Mouse (Mus musculus) stomach, embryonic 14.5 days (tissue): ENCODE results near the gene Hipk2. TPM values are rescaled to one million over a fixed set of nuclear protein-coding genes. Genes with fewer than 3 reads are reported as not detected.

ENCODE experiments used
- ATAC-seq: fragments of 200-750 bp; cut with Nextera tagmentation; 2 replicates; pipeline ENCODE4 v1.8.0; 2017; ENCODE audit warnings: low read depth, moderate TSS enrichment; ENCODE audit not compliant: insufficient number of reproducible peaks, insufficient read depth, low FRiP score
- H3K27ac ChIP-seq: fragments of 300-500 bp; sonication (generic); 2 replicates; pipeline ENCODE4 v1.5.1; 2014; ENCODE audit warnings: mild to moderate bottlenecking, low read length, moderate library complexity, mixed read lengths
- H3K27me3 ChIP-seq: fragments of 300-500 bp; sonication (generic); 2 replicates; pipeline ENCODE4 v1.6.1; 2014; ENCODE audit warnings: low read length, control low read depth, mixed read lengths; ENCODE audit not compliant: control insufficient read depth, insufficient read depth
- H3K36me3 ChIP-seq: fragments of 300-500 bp; sonication (generic); 2 replicates; pipeline ENCODE4 v1.6.1; 2014; ENCODE audit warnings: mild to moderate bottlenecking, control low read depth, low read length, moderate library complexity, mixed read lengths; ENCODE audit not compliant: control insufficient read depth, insufficient read depth
- H3K4me1 ChIP-seq: fragments of 300-500 bp; sonication (generic); 2 replicates; pipeline ENCODE4 v1.6.1; 2014; ENCODE audit warnings: low read length, control low read depth, mixed read lengths; ENCODE audit not compliant: control insufficient read depth, insufficient read depth
- H3K4me2 ChIP-seq: fragments of 300-500 bp; sonication (generic); replicated peaks from 2 replicates; pipeline ENCODE4 v1.6.1; 2014; ENCODE audit warnings: low read depth, low read length, control low read depth
- H3K4me3 ChIP-seq: fragments of 300-500 bp; sonication (generic); 2 replicates; pipeline ENCODE4 v1.5.1; 2014; ENCODE audit warnings: low read depth, low read length, control low read depth
- H3K9ac ChIP-seq: fragments of 300-500 bp; sonication (generic); replicated peaks from 2 replicates; pipeline ENCODE4 v1.6.1; 2014; ENCODE audit warnings: low read depth, mild to moderate bottlenecking, control low read depth, low read length, moderate library complexity, mixed read lengths
- H3K9me3 ChIP-seq: fragments of 300-500 bp; sonication (generic); 2 replicates; pipeline ENCODE4 v1.6.1; 2016; ENCODE audit warnings: low read depth, low read length, control low read depth; ENCODE audit not compliant: control insufficient read depth
- WGBS: fragments of 180-500 bp; shearing (Covaris S2); extraction: QIAGEN DNeasy Blood & Tissue Kit; methylation state at CpG from one replicate; pipeline ENCODE4 v1.1.7; 2014; 5-methylcytosine and 5-hydroxymethylcytosine counted together
- polyA plus RNA-seq: library from polyadenylated mRNA; unstranded; fragments of >200 nt; fragmentation: Nextera tagmentation; extraction: Ambion mirVana; gene quantifications from 2 replicates; pipeline ENCODE4 v1.2.1, GENCODE M21; 2014

The Hipk2 gene
- polyA plus RNA-seq, 1 experiment from 2014 or later: 34.3 TPM

DNA sequence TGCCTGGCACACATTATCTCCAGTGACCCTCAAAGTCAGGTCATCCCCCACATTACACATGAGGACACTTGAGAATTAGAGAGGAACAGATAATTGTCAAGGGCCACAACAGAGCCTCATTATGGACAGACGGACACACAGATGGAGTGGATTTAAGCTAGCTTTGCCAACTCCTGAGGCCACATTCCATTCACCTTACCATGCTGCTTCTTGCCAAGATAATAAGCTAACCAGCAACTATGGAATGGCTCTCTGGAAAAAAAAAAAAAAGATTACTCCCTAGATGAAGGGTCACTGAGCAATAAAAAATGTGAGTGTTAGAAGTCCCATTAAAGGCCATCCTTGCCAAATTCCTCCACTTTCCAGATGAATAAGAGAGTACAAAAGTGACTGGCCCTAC lies 30.8 kb downstream of the Hipk2 start:
- Histone ChIP-seq H3K4me2 (no peak overlapping the region), H3K4me3 (no peak overlapping the region), H3K4me1 (peaks cover 41% of the 10 kb centered on the region), H3K36me3 (no peaks in the 10 kb centered on the region), H3K27ac (no peak overlapping the region), H3K27me3 (no peaks in the 10 kb centered on the region), H3K9me3 (no peaks in the 10 kb centered on the region), H3K9ac (no peak overlapping the region)
- no peak for ATAC-seq
- WGBS: 89% methylated on average over 1 of the region's 1 CpGs

DNA sequence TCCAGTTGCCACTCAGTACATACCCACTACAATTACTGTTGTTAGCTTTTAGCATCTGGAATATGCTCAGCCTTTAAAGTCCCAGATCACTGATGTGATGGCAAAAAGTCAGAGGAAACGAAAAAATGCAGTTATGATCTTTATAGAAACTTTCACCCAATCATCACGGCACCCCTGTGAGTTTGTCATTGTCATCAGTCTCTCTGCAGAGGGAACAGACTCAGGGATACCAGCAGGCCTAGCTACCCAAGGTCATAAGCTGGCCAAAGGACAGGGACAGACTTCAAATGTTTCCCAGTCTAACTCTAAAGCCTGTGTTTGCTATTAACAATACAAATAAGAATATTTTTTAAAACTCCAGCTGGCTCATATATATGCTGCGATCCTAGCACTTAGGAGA lies 34.4 kb downstream of the Hipk2 start:
- no peak overlapping the region for H3K9ac ChIP-seq
- 0 out of 2 replicates have a peak, but pooled peaks cover 5% of the 10 kb centered on the region for H3K36me3 ChIP-seq
- H3K27ac ChIP-seq: no peak overlapping the region; the same call in 1 of the 2 replicates
- H3K27me3 ChIP-seq: no peaks in the 10 kb centered on the region
- no peak overlapping the region for H3K4me3 ChIP-seq
- WGBS: 84% methylated on average over 3 of the region's 3 CpGs
- ATAC-seq: no peak
- H3K4me2 ChIP-seq: no peak overlapping the region
- H3K4me1 ChIP-seq: peaks cover 11% of the 10 kb centered on the region
- no peaks in the 10 kb centered on the region for H3K9me3 ChIP-seq

- H3K9me3 ChIP-seq: no peaks in the 10 kb centered on the region
- no peaks in the 10 kb centered on the region for H3K27me3 ChIP-seq
- no peak overlapping the region for H3K9ac ChIP-seq
- peaks cover 4% of the 10 kb centered on the region for H3K4me1 ChIP-seq
- H3K4me2 ChIP-seq: no peak overlapping the region
- 0 out of 2 replicates have a peak, but pooled peaks cover 5% of the 10 kb centered on the region for H3K36me3 ChIP-seq
- H3K4me3 ChIP-seq: no peak overlapping the region
- no peak for ATAC-seq
- WGBS: 70% methylated on average over 1 of the region's 1 CpGs
- H3K27ac ChIP-seq: no peak overlapping the region
Measured at GRCm38 (mm10) chr6:38840780-38841179, 35.2 kb downstream of the Hipk2 start.

- Histone ChIP-seq H3K4me2 (no peak overlapping the region), H3K9me3 (no peaks in the 10 kb centered on the region), H3K27me3 (no peaks in the 10 kb centered on the region), H3K4me3 (no peak overlapping the region), H3K4me1 (no peaks in the 10 kb centered on the region; the same call in 1 of the 2 replicates), H3K9ac (no peak overlapping the region), H3K36me3 (0 out of 2 replicates have a peak, but pooled peaks cover 5% of the 10 kb centered on the region), H3K27ac (no peak overlapping the region)
- WGBS: 76% methylated on average over 2 of the region's 2 CpGs
- no peak for ATAC-seq
Measured at GRCm38 (mm10) chr6:38840380-38840779, 35.6 kb downstream of the Hipk2 start.

DNA sequence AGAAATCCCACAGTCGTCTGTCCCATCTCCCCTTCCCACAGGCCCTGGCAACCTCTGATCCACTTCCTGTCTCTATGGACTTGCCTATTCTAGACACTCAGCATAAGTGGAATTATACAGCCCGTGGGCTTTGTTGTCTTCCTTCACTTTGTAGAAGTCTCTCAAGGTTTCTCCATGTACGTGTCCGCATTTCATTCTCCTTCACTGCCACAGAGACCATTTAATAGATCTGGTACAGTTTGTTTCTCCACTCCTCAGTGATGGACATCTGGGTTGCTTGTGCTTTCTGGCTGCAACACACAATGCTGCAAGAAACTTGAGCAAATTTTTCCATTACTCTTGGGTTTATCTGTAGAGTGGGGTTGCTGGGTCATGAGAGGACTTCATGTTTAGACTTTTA lies 36.1 kb downstream of the Hipk2 start:
- no peak overlapping the region for H3K9ac ChIP-seq
- 0 out of 2 replicates have a peak, but pooled peaks cover 5% of the 10 kb centered on the region for H3K36me3 ChIP-seq
- no peaks in the 10 kb centered on the region for H3K9me3 ChIP-seq
- no peak overlapping the region for H3K4me3 ChIP-seq
- ATAC-seq: no peak
- 65% methylated on average over 4 of the region's 4 CpGs for whole genome bisulfite sequencing
- no peaks in the 10 kb centered on the region for H3K4me1 ChIP-seq
- no peak overlapping the region for H3K27ac ChIP-seq
- no peaks in the 10 kb centered on the region for H3K27me3 ChIP-seq
- no peak overlapping the region for H3K4me2 ChIP-seq

DNA sequence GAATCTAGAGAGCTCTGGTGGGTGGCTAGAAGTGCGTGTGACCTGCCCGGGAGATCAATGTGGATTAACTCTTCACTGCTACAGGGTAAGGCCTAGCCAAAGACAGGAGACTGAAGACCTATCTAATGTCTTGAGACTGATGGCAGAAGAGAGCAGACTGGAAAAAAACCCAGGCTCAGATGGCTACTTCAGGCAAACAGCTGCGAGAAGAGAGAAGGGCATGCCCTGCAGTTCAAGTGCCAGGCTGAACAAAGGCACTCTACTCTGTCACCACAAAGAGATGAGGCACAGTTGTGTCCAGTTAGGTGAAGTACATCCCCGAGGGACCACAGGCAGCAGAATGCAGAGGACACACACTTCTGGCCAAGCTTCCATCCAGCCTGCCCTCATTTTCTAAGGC lies 37.9 kb downstream of the Hipk2 start:
- 82% methylated on average over 4 of the region's 4 CpGs for WGBS
- 0 out of 2 replicates have a peak, but pooled peaks cover 5% of the 10 kb centered on the region for H3K36me3 ChIP-seq
- no peak for ATAC-seq

DNA sequence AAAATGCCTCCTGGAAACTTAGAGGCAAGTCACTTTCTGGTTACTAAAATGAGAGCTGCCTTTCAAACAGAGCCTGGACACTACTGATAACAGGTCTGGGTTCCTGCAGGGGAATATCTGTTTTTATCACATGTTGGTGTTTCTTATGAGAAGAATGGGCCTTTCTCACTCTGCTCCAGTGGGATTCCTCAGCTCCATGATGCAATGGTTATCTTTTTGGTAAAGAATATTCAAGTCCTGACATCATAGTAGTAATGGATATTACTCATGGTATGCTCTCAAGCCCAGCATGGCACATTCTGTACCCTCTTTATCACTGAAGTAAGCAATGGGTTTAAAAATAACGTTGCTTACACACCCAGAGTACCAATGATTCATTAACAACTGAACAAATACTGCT lies 40.7 kb downstream of the Hipk2 start:
- Histone ChIP-seq H3K9ac (no peak overlapping the region), H3K27me3 (no peaks in the 10 kb centered on the region), H3K4me2 (no peak overlapping the region), H3K9me3 (no peaks in the 10 kb centered on the region), H3K27ac (no peak overlapping the region), H3K4me3 (no peak overlapping the region), H3K4me1 (no peaks in the 10 kb centered on the region), H3K36me3 (0 out of 2 replicates have a peak, but pooled peaks cover 5% of the 10 kb centered on the region)
- whole genome bisulfite sequencing: 57% methylated on average over 1 of the region's 1 CpGs
- ATAC-seq: no peak

More for the DNA sequence above, 37.9 kb downstream of the Hipk2 start:
- no peaks in the 10 kb centered on the region for H3K27me3 ChIP-seq
- no peak overlapping the region for H3K9ac ChIP-seq
- H3K4me3 ChIP-seq: no peak overlapping the region
- no peaks in the 10 kb centered on the region for H3K9me3 ChIP-seq
- no peaks in the 10 kb centered on the region for H3K4me1 ChIP-seq
- no peak overlapping the region for H3K4me2 ChIP-seq
- no peak overlapping the region for H3K27ac ChIP-seq

GRCm38 (mm10) chr6:38834727-38835126 lies 41.2 kb downstream of the Hipk2 start:
- WGBS: 76% methylated on average over 2 of the region's 2 CpGs
- H3K27me3 ChIP-seq: no peaks in the 10 kb centered on the region
- H3K4me3 ChIP-seq: no peak overlapping the region
- H3K4me1 ChIP-seq: no peaks in the 10 kb centered on the region
- 0 out of 2 replicates have a peak, but pooled peaks cover 5% of the 10 kb centered on the region for H3K36me3 ChIP-seq
- H3K27ac ChIP-seq: no peak overlapping the region
- H3K9me3 ChIP-seq: no peaks in the 10 kb centered on the region
- no peak overlapping the region for H3K4me2 ChIP-seq
- ATAC-seq: no peak
- no peak overlapping the region for H3K9ac ChIP-seq

DNA sequence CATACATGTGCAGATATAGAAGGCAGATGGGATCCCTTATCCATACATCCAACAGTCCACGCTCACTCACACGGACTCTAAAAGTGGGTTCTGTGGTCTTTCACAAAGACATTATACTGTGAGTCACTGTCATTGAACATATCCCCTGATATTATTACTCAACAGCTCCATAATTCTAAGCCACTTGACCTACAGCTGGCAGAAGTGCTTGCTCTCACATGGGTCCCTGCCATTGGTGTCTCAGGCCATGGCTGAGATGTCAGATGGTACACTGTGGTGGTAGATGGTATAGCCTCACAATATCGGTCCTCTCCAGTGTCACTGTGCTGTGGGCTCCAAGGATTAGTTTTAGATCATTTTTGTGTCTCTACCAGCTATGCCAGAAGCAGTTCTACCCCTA lies 42.2 kb downstream of the Hipk2 start:
- 0 out of 2 replicates have a peak, but pooled peaks cover under 1% of the 10 kb centered on the region for H3K4me1 ChIP-seq
- no peak overlapping the region for H3K9ac ChIP-seq
- 0 out of 2 replicates have a peak, but pooled peaks cover 5% of the 10 kb centered on the region for H3K36me3 ChIP-seq
- H3K27ac ChIP-seq: no peak overlapping the region
- 90% methylated on average over 3 of the region's 3 CpGs for WGBS
- no peak overlapping the region for H3K4me3 ChIP-seq
- no peak overlapping the region for H3K4me2 ChIP-seq
- no peaks in the 10 kb centered on the region for H3K9me3 ChIP-seq
- no peak for ATAC-seq
- no peaks in the 10 kb centered on the region for H3K27me3 ChIP-seq
